Comparison of ENCODE assay signal across 9 mouse cellular contexts in the genomic region with DNA sequence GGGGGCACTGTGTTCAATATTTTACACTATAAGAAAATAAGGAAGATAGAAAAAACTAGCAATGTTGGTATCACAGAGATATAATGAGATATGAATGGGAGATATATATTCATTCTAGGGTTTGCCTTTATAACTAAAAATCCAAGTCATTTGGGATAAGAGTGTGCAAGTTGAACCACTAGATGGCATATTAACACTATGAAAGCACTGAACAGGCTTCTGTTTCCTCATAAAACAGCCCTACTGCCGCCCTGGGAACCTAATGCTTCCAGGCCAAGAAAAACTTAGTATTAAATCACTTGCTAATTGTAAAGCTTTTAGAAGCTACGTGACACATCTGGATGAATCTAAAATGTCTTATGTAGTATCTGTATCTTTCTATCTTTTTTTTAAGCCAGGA.
DNase-seq lines count a peak whose midpoint lies in the region; ATAC-seq and TF ChIP-seq lines count a peak whose summit lies in the region.
"Had no signal": no experiment of that assay in that cellular context is flagged by ENCODE, and none has a peak within 500 bp of the region (broad histone marks: within the 10 kb centered on the region; RNA-seq: fewer than 3 reads in every experiment).

No protein-coding gene starts in this region.

- H3K27ac ChIP-seq in limb, embryonic 11.5 days (replicated peaks; ENCODE audit: low read depth, low read length): no peak overlapping the region
- no peak overlapping the region for H3K27ac ChIP-seq in limb, embryonic 10.5 days
- H3K27ac ChIP-seq in forebrain, postnatal 0 days (ENCODE audit: low read depth, low read length): no peak overlapping the region
- H3K27ac ChIP-seq in neural tube, embryonic 15.5 days (replicated peaks): no peak overlapping the region
- H3K27ac ChIP-seq: embryonic facial prominence, embryonic 15.5 days had no signal

- no peaks in the 10 kb centered on the region for H3K4me1 ChIP-seq in limb, embryonic 11.5 days (ENCODE audit: control insufficient read depth, insufficient read depth, low read length)
- H3K4me1 ChIP-seq in limb, embryonic 10.5 days: no peaks in the 10 kb centered on the region
- no peaks in the 10 kb centered on the region for H3K4me1 ChIP-seq in forebrain, postnatal 0 days (ENCODE audit: insufficient read depth)
- no peaks in the 10 kb centered on the region for H3K4me1 ChIP-seq in neural tube, embryonic 15.5 days
- H3K4me1 ChIP-seq: embryonic facial prominence, embryonic 15.5 days had no signal

- DNase-seq in limb, embryonic 11.5 days (ENCODE audit: low spot score): peak; percentile 26
- DNase-seq in limb, embryonic 10.5 days (ENCODE audit: low spot score): no peak
- DNase-seq in brain, embryonic 18.5 days (ENCODE audit: low read depth, low spot score): peak; percentile 43
- peak; percentile 74 for DNase-seq in forebrain, postnatal 0 days
- peak; percentile 51 to 67 for DNase-seq in left cerebral cortex, postnatal 14 days (ENCODE audit: low spot score in 2 of 2)
- DNase-seq in adrenal gland, postnatal 4 days (ENCODE audit: low spot score in 2 of 2): no peak

- H3K4me2 ChIP-seq in limb, embryonic 11.5 days (ENCODE audit: low read depth, severe bottlenecking): no peak overlapping the region
- no peak overlapping the region for H3K4me2 ChIP-seq in forebrain, postnatal 0 days (ENCODE audit: low read depth)
- H3K4me2 ChIP-seq in neural tube, embryonic 15.5 days: no peak overlapping the region
- H3K4me2 ChIP-seq: embryonic facial prominence, embryonic 15.5 days had no signal

- peak; percentile 77; the same call in 1 of the 2 replicates for ATAC-seq in limb, embryonic 11.5 days (ENCODE audit: insufficient number of reproducible peaks, low FRiP score, low TSS enrichment, low read depth)
- peak; percentile 95 for ATAC-seq in forebrain, postnatal 0 days
- peak; percentile 93 for ATAC-seq in neural tube, embryonic 15.5 days (ENCODE audit: low FRiP score)

- H3K9me3 ChIP-seq in limb, embryonic 11.5 days (ENCODE audit: control insufficient read depth, low read length): no peaks in the 10 kb centered on the region
- no peaks in the 10 kb centered on the region for H3K9me3 ChIP-seq in limb, embryonic 10.5 days (replicated peaks)
- H3K9me3 ChIP-seq in forebrain, postnatal 0 days (ENCODE audit: low read length): no peaks in the 10 kb centered on the region
- no peaks in the 10 kb centered on the region for H3K9me3 ChIP-seq in neural tube, embryonic 15.5 days (replicated peaks)
- H3K9me3 ChIP-seq: embryonic facial prominence, embryonic 15.5 days; megakaryocyte, embryonic 14.5 days had no signal

- TF ChIP-seq CTCF in forebrain, postnatal 0 days (IDR thresholded peaks at IDR 0.05; ENCODE audit: low read depth): peak; percentile 80

- WGBS in limb, embryonic 11.5 days: 30% methylated on average over 2 of the region's 2 CpGs
- 39% methylated on average over 2 of the region's 2 CpGs for WGBS in limb, embryonic 10.5 days
- WGBS in forebrain, postnatal 0 days: 21% methylated on average over 2 of the region's 2 CpGs
- whole genome bisulfite sequencing in neural tube, embryonic 15.5 days: 8% methylated on average over 2 of the region's 2 CpGs

- H3K27me3 ChIP-seq in limb, embryonic 11.5 days (ENCODE audit: control insufficient read depth, insufficient read depth, low read length): no peaks in the 10 kb centered on the region
- H3K27me3 ChIP-seq in limb, embryonic 10.5 days (ENCODE audit: low read depth, poor library complexity, severe bottlenecking): no peaks in the 10 kb centered on the region
- no peaks in the 10 kb centered on the region for H3K27me3 ChIP-seq in forebrain, postnatal 0 days (ENCODE audit: insufficient read depth, low read length)
- H3K27me3 ChIP-seq in neural tube, embryonic 15.5 days (replicated peaks): no peaks in the 10 kb centered on the region
- H3K27me3 ChIP-seq: embryonic facial prominence, embryonic 15.5 days; megakaryocyte, embryonic 14.5 days had no signal

- no peak overlapping the region for H3K9ac ChIP-seq in limb, embryonic 11.5 days (ENCODE audit: low read length)
- no peak overlapping the region for H3K9ac ChIP-seq in forebrain, postnatal 0 days
- H3K9ac ChIP-seq in neural tube, embryonic 15.5 days (replicated peaks): no peak overlapping the region
- H3K9ac ChIP-seq: embryonic facial prominence, embryonic 15.5 days had no signal

- H3K36me3 ChIP-seq in limb, embryonic 11.5 days (ENCODE audit: control insufficient read depth, insufficient read depth, low read length): no peaks in the 10 kb centered on the region
- H3K36me3 ChIP-seq in limb, embryonic 10.5 days: no peaks in the 10 kb centered on the region
- no peaks in the 10 kb centered on the region for H3K36me3 ChIP-seq in forebrain, postnatal 0 days (ENCODE audit: insufficient read depth)
- no peaks in the 10 kb centered on the region for H3K36me3 ChIP-seq in neural tube, embryonic 15.5 days
- H3K36me3 ChIP-seq: embryonic facial prominence, embryonic 15.5 days had no signal

- H3K4me3 ChIP-seq in limb, embryonic 11.5 days (ENCODE audit: low read depth, low read length): no peak overlapping the region
- no peak overlapping the region for H3K4me3 ChIP-seq in limb, embryonic 10.5 days
- no peak overlapping the region for H3K4me3 ChIP-seq in forebrain, postnatal 0 days (ENCODE audit: low read depth, low read length)
- no peak overlapping the region for H3K4me3 ChIP-seq in neural tube, embryonic 15.5 days (replicated peaks)
- H3K4me3 ChIP-seq: embryonic facial prominence, embryonic 15.5 days; megakaryocyte, embryonic 14.5 days had no signal

- intact Hi-C loops in left cerebral cortex, postnatal 14 days (cut with DNase I): loop anchor here (2.0 to 5.0 kb wide), 3 partner anchors 369 to 539 kb away; no protein-coding TSS in a partner anchor

Comparison
In these comparisons a context has a peak if more than half of its experiments do, and no peak if none do; other contexts are left out.
1. DNase-seq: peak in limb, embryonic 11.5 days (single experiment), brain, embryonic 18.5 days (single experiment), forebrain, postnatal 0 days (single experiment) and left cerebral cortex, postnatal 14 days (2 of 2); none in limb, embryonic 10.5 days (single experiment) and adrenal gland, postnatal 4 days (0 of 2).
2. Peak in every context shown above with its lines, with median percentiles within 50 percentile points of each other: ATAC-seq.